Mouse (Mus musculus) heart, adult 2 months (tissue): ENCODE data around the gene Rundc1.

Source experiments
- CTCF ChIP-seq: fragments of 200-600 bp; IDR thresholded peaks from 2 replicates; pipeline ENCODE4 v1.8.1; 2022; ENCODE audit warnings: antibody characterized with exemption, mild to moderate bottlenecking, moderate library complexity
- EP300 ChIP-seq: fragments of 200-500 bp; IDR thresholded peaks from 2 replicates; pipeline ENCODE4 v1.6.1; 2011; ENCODE audit warnings: low read depth, low read length, control low read depth; ENCODE audit not compliant: insufficient read depth
- POLR2A ChIP-seq: fragments of 200-500 bp; IDR thresholded peaks from 2 replicates; pipeline ENCODE4 v1.6.1; 2011; ENCODE audit warnings: mild to moderate bottlenecking, low read depth, low read length, control low read depth; ENCODE audit not compliant: insufficient read depth

- TF ChIP-seq CTCF (no peak), POLR2A (no peak), EP300 (no peak)
Measured at GRCm38 (mm10) chr11:101472336-101472735, 47.5 kb downstream of the Rundc1 start.
